Mouse (Mus musculus) ovary, postnatal 14 days (tissue): Measurements from ENCODE around the gene Bnipl.

Experiments
- DNase-seq: peaks from one replicate; pipeline ENCODE4 v3.0.0; 2022; ENCODE audit warnings: low spot score

Gene Bnipl

DNA sequence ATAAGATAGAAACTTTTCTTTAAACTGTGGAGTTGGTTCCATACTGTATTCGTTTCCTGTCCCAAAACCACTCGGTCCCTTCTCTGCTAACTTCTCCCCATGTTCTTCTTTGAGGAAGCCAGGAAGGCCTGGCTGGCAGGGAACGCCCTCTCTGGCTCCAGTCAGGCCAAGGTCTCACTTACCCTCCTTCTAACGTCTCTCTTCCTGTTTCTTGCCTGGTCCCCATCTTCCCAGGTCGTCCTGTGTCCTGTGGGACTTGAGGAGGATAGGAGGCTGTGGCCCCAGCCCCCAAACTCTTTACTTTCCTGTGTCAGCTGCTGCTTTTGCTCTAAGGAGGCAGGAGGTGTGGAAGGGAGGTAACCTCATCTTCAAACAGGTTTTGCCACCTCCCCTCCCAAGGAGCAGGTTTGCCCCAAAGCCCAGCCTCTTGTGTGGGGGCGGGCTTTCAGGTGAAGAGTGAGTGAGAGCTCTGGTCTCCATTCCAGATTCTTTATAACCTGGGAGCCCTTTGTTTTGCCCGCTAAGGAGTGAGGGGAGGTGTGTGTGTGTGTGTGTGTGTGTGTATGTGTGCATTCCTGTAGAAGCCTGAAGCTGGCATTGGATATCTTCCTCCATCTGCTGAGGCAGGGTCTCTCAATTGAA lies at the start of gene Bnipl:
TSS of gene Bnipl (minus strand) at position 411 of the 642 bp plus-strand sequence.
- no peak for DNase-seq

- no peak for DNase-seq
Measured at GRCm38 (mm10) chr3:95298018-95298417, 47.0 kb upstream of the Bnipl start.

- no peak for DNase-seq
Measured at GRCm38 (mm10) chr3:95296103-95296469, 45.1 kb upstream of the Bnipl start.

DNA sequence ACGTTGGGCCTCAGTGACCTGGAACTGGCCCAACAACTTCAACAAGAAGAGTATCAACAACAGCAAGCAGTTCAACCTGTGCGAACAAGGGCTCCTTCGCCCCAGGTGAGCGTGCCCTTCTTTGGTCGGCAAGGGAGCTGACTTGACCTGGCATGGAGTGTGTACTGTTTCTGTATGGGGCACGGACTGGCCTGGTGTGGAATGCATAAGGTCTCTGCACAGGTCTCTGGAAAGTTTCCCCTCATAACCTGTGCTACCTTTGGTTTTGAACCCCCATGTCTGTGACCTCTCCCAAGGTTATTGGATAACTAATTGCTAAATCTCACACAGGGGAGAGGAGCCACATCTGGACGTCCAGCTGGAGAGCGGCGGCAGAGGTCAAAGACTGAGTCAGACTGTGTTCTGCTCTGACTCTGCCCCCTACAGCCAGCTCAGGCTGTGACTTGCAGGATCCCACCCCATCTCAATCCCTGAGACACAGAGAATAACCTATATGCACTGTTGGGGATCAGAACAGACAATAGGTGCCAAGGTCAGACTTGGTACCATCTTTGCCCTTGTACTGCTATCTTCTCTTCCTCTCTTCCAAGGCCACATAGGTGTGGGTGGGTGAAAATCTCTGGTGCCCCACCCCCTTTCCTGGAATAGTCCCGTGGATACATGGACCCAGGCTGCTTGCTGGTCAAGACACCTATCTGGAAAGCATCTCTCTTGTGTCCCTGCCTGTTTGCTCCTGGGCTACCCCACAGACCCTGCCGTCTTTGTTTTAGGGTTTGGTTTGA lies 44.5 kb upstream of the Bnipl start:
- no peak for DNase-seq

GRCm38 (mm10) chr3:95294718-95295117 lies 43.7 kb upstream of the Bnipl start:
- DNase-seq, result no peak

- no peak for DNase-seq
Measured at GRCm38 (mm10) chr3:95294316-95294715, 43.3 kb upstream of the Bnipl start.

- DNase-seq, result no peak
Measured at GRCm38 (mm10) chr3:95293537-95293936, 42.5 kb upstream of the Bnipl start.

GRCm38 (mm10) chr3:95292899-95293298 lies 41.9 kb upstream of the Bnipl start:
- DNase-seq, result no peak

DNA sequence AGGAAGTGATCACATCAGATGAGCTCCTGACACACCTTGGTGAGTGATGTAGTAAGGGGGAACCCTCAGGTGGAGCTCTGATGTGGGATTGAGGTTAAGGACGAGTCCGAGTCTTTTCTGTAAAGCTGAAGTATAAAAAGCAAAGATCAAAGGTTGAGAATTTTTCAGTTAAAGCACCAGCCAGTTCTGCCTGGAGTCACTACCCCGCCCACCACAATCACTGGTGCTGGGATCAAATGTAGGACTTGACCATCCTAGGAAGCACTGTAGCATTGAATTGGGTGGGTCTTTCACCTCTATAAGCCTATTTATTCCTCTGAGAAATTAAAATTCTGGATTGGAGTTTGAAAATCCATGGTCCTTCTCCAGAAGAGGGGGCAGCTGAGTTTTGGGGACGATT lies 40.0 kb upstream of the Bnipl start:
- no peak for DNase-seq

- no peak for DNase-seq
Measured at GRCm38 (mm10) chr3:95290156-95290555, 39.2 kb upstream of the Bnipl start.

- DNase-seq, result no peak
Measured at GRCm38 (mm10) chr3:95289419-95289818, 38.4 kb upstream of the Bnipl start.

DNA sequence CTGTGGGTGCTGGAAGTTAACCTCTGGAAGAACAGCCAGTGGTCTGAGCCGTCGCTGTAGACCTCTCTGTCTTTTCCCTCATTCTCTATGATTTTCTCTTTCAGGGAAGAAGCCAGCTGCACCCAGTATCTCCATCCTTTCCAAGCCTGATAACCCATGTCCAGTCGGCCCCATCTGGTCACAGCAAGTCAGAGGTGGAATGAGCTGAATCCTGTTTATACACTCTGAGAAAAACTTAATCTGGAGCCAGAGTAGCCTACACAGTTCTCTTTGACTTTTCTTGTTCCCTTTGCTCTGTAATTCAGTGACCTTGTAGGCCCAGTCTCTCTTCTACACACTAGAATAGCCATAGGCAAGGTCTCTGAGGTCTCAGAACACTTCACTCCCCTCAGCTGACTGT lies 36.5 kb upstream of the Bnipl start:
- no peak for DNase-seq

- no peak for DNase-seq
Measured at GRCm38 (mm10) chr3:95286510-95286909, 35.5 kb upstream of the Bnipl start.

DNA sequence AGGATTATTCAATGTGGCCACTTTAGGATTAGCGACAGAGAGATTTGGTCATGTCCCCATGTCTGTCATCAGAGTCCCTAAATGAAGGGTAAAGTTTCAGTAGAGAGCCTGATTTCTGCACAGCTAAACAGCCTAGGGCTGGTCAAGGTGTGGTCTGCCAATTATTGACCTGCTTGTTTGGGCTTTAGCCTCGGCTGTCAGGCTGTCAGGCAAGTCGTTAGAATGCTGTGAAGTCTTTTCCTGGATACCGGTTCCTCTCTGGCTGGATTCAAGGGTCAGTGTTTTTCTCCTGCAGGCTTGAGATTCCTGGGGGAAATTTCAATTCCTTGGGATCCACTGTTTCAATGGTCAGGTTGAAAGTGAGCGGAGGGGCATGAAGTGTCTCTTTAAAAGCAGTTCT lies 35.0 kb upstream of the Bnipl start:
- DNase-seq, result no peak

- no peak for DNase-seq
Measured at GRCm38 (mm10) chr3:95285390-95285789, 34.4 kb upstream of the Bnipl start.

GRCm38 (mm10) chr3:95284501-95285281 lies 33.7 kb upstream of the Bnipl start:
- DNase-seq, result no peak

- DNase-seq, result no peak
Measured at GRCm38 (mm10) chr3:95284062-95284461, 33.1 kb upstream of the Bnipl start.

GRCm38 (mm10) chr3:95283589-95283941 lies 32.6 kb upstream of the Bnipl start:
- no peak for DNase-seq

DNA sequence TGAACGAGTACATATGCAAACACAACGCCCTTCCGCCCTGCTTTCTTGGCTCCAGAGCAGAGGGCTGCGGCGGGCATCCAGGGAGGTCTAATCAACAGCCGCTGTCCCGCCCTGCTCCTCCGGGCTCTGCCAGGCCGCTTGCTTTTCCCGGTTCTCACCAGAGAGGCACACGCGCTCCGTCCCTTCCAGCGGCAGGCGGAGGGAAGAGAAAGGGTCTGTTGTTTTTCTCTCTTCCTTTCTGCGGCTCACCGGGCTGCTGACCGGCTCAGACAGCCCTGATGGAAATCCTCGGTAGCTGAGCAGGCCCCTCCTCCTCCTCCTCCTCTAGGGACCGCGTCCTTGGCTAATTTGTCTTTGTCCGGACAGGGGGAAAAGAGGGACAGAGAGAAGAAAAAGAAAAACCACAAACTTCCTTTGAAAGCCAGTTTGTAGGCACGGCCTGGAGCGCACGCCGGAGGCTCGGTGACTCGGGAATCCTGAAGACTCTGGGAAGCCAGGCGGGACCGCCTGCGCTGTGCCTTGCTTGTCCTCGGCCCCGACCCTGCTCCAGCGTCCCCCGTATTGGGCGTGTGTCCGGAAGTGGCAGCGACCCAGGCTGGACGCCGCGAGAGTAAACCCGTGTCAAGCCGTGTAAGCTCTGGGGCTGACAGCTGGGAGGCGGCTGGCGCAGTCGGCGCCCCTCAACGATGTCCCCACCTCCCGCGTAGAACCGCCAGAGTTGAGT lies 32.0 kb upstream of the Bnipl start:
- DNase-seq, result peak; percentile 69

GRCm38 (mm10) chr3:95282381-95282864 lies 31.4 kb upstream of the Bnipl start:
- no peak for DNase-seq

DNA sequence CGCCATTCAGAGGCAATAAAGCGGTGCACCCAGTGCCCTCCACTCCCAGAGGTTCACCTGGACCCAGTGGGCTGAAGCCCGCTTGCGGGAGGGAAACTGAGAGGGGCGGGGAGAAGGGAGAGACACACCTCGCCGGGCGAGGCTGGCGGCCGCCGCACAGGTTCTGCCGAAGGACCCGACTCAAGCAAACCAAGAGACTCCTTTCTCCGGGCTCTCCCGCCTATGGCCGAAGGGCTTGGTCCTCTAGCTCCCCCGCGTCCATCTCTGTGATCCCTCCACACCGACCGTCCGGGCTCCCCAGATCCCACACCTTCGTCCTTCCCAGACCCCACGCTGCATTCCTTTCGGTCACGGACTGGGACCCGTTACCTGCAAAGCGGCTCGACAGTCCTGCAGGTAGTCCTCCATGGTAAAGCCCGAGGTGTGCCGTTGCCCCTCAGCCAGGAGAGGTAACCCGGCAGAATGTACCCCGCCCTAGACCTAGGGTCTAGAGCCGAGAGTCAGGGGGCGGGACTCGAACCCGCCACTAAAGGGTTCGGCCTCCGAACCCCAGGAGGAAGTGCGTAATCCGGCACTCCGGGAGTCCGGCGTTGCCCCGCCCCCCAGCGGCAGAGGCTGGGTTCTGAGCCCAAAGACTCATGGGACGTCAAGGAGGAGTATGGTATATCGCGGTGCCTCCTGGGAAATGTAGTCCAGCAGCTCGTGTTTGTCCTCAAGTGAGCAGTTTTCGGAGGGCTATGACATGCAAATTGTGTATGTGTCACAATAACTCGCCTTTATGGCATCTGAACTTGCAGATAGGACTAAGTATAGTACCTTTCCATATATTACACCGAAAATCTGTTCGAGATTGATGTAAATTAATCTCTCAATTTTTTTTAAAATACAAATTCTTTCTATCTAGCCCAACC lies 30.5 kb upstream of the Bnipl start, which contains the start of the genes Mindy1 and Prune1:
TSS of gene Mindy1 (plus strand) at position 130 of the 911 bp plus-strand sequence.
TSS of gene Prune1 (minus strand) at position 861 of the 911 bp plus-strand sequence.
- DNase-seq, result peak; percentile 95
